In genomic region chr14:27803961-27804360, GRCm38 (mm10) we compare ENCODE assay signal across 9 mouse cellular contexts.
DNase-seq lines count a peak whose midpoint lies in the region; ATAC-seq and TF ChIP-seq lines count a peak whose summit lies in the region.
"Had no signal": no experiment of that assay in that cellular context is flagged by ENCODE, and none has a peak within 500 bp of the region (broad histone marks: within the 10 kb centered on the region; RNA-seq: fewer than 3 reads in every experiment).

No protein-coding gene starts in this region.

- H3K4me1 ChIP-seq in midbrain, embryonic 14.5 days (ENCODE audit: control insufficient read depth, insufficient read depth, low read length): no peaks in the 10 kb centered on the region
- peaks cover 13% of the 10 kb centered on the region for H3K4me1 ChIP-seq in midbrain, embryonic 15.5 days
- peaks cover 7% of the 10 kb centered on the region for H3K4me1 ChIP-seq in cortical plate, adult 2 months (ENCODE audit: control insufficient read depth, insufficient read depth, low read length)
- no peaks in the 10 kb centered on the region for H3K4me1 ChIP-seq in kidney, embryonic 14.5 days (ENCODE audit: control insufficient read depth, insufficient read depth, low read length)

- H3K27ac ChIP-seq in midbrain, embryonic 14.5 days (replicated peaks; ENCODE audit: low read depth, low read length): no peak overlapping the region
- H3K27ac ChIP-seq in midbrain, embryonic 15.5 days: no peak overlapping the region
- no peak overlapping the region for H3K27ac ChIP-seq in cortical plate, adult 2 months (ENCODE audit: insufficient read depth, low read length)
- H3K27ac ChIP-seq in kidney, embryonic 14.5 days (ENCODE audit: low read depth, low read length): no peak overlapping the region
- H3K27ac ChIP-seq: midbrain, embryonic 12.5 days had no signal

- no peak overlapping the region for H3K4me2 ChIP-seq in midbrain, embryonic 14.5 days (ENCODE audit: low read length)
- no peak overlapping the region for H3K4me2 ChIP-seq in midbrain, embryonic 15.5 days
- no peak overlapping the region for H3K4me2 ChIP-seq in kidney, embryonic 14.5 days (replicated peaks; ENCODE audit: low read depth, low read length)

- H3K4me3 ChIP-seq in midbrain, embryonic 14.5 days (replicated peaks; ENCODE audit: low read depth, low read length): no peak overlapping the region
- no peak overlapping the region for H3K4me3 ChIP-seq in midbrain, embryonic 15.5 days
- H3K4me3 ChIP-seq in cortical plate, adult 2 months (ENCODE audit: insufficient read depth, low read length): no peak overlapping the region
- H3K4me3 ChIP-seq in kidney, embryonic 14.5 days (ENCODE audit: low read length): no peak overlapping the region
- H3K4me3 ChIP-seq: midbrain, embryonic 12.5 days had no signal

- H3K9me3 ChIP-seq in midbrain, embryonic 14.5 days (ENCODE audit: control insufficient read depth, low read length): no peaks in the 10 kb centered on the region
- H3K9me3 ChIP-seq in midbrain, embryonic 15.5 days: no peaks in the 10 kb centered on the region
- 0 out of 2 replicates have a peak, but pooled peaks cover 3% of the 10 kb centered on the region for H3K9me3 ChIP-seq in kidney, embryonic 14.5 days (ENCODE audit: control insufficient read depth, low read length)
- H3K9me3 ChIP-seq: midbrain, embryonic 12.5 days had no signal

- peak; percentile 78 for TF ChIP-seq CTCF in cortical plate, adult 2 months (IDR thresholded peaks at IDR 0.05; ENCODE audit: extremely low read depth, insufficient read depth, low read length)

- no peak overlapping the region for H3K9ac ChIP-seq in midbrain, embryonic 14.5 days (replicated peaks; ENCODE audit: low read length)
- H3K9ac ChIP-seq in midbrain, embryonic 15.5 days: no peak overlapping the region
- no peak overlapping the region for H3K9ac ChIP-seq in kidney, embryonic 14.5 days (ENCODE audit: low read depth, low read length)
- H3K9ac ChIP-seq: midbrain, embryonic 12.5 days had no signal

- no peaks in the 10 kb centered on the region; the same call in 1 of the 2 replicates for H3K27me3 ChIP-seq in midbrain, embryonic 14.5 days (ENCODE audit: control insufficient read depth, insufficient read depth, low read length)
- H3K27me3 ChIP-seq in midbrain, embryonic 15.5 days (replicated peaks): no peaks in the 10 kb centered on the region
- H3K27me3 ChIP-seq in kidney, embryonic 14.5 days (ENCODE audit: control insufficient read depth, insufficient read depth, low read length): no peaks in the 10 kb centered on the region

- TF ChIP-seq POLR2A in cortical plate, adult 2 months (IDR thresholded peaks at IDR 0.05; ENCODE audit: extremely low read depth, insufficient read depth, low read length): no peak

- H3K36me3 ChIP-seq in midbrain, embryonic 14.5 days (ENCODE audit: control insufficient read depth, insufficient read depth, low read length): no peaks in the 10 kb centered on the region
- H3K36me3 ChIP-seq in midbrain, embryonic 15.5 days (replicated peaks): no peaks in the 10 kb centered on the region
- no peaks in the 10 kb centered on the region for H3K36me3 ChIP-seq in kidney, embryonic 14.5 days (ENCODE audit: control insufficient read depth, insufficient read depth, low read length)
- H3K36me3 ChIP-seq: midbrain, embryonic 12.5 days had no signal

- no peak for ATAC-seq in midbrain, embryonic 14.5 days (ENCODE audit: low FRiP score, low TSS enrichment)
- no peak for ATAC-seq in midbrain, embryonic 15.5 days (replicated peaks)
- no peak for ATAC-seq in frontal cortex, adult (ENCODE audit: low TSS enrichment)
- no peak for ATAC-seq in kidney, embryonic 14.5 days (ENCODE audit: low FRiP score, low TSS enrichment)

- DNase-seq in embryo, embryonic 11 days: peak; percentile 46
- no peak for DNase-seq in embryo, embryonic 10 days (ENCODE audit: low spot score)
- peak; percentile 63 for DNase-seq in midbrain, embryonic 14.5 days
- peak; percentile 64 for DNase-seq in retina, postnatal 7 days (ENCODE audit: low read depth, low spot score)

- 94% methylated on average over 3 of the region's 3 CpGs for WGBS in midbrain, embryonic 14.5 days
- 92% methylated on average over 3 of the region's 3 CpGs for WGBS in midbrain, embryonic 15.5 days
- WGBS in kidney, embryonic 14.5 days: 90% methylated on average over 3 of the region's 3 CpGs
